Mouse (Mus musculus) small intestine, adult 2 months (tissue): ENCODE measurements around the gene Olfr1076. TPM values are rescaled to one million over a fixed set of nuclear protein-coding genes. Genes with fewer than 3 reads are reported as not detected.
"Not testable (repeated sequence)": the region's sequence is repeated elsewhere in the genome, so short reads cannot be mapped to it uniquely, and the experiment has no call there.

Source experiments
- H3K27ac ChIP-seq: fragments of 200-500 bp; 2 replicates; pipeline ENCODE4 v1.5.1; 2012; ENCODE audit warnings: low read depth, low read length, control low read depth, inconsistent platforms; ENCODE audit not compliant: insufficient read depth
- H3K27me3 ChIP-seq: fragments of 200-500 bp; 2 replicates; pipeline ENCODE4 v1.6.1; 2012; ENCODE audit warnings: mild to moderate bottlenecking, moderate library complexity, low read length, inconsistent platforms; ENCODE audit not compliant: control insufficient read depth, insufficient read depth
- H3K36me3 ChIP-seq: fragments of 200-500 bp; 2 replicates; pipeline ENCODE4 v1.6.1; 2012; ENCODE audit warnings: mild to moderate bottlenecking, low read length, control low read depth, inconsistent platforms; ENCODE audit not compliant: control insufficient read depth, insufficient read depth
- H3K4me1 ChIP-seq: fragments of 200-500 bp; 2 replicates; pipeline ENCODE4 v1.6.1; 2012; ENCODE audit warnings: low read length, inconsistent platforms, mixed read lengths; ENCODE audit not compliant: control insufficient read depth, insufficient read depth, insufficient read length
- H3K4me3 ChIP-seq: fragments of 200-500 bp; 2 replicates; pipeline ENCODE4 v1.5.1; 2012; ENCODE audit warnings: low read depth, mild to moderate bottlenecking, control low read depth, inconsistent platforms, low read length, moderate library complexity
- CTCF ChIP-seq: fragments of 200-500 bp; IDR thresholded peaks from 2 replicates; pipeline ENCODE4 v1.5.1; 2012; ENCODE audit warnings: low read depth, mild to moderate bottlenecking, control low read depth, inconsistent platforms, low read length, moderate library complexity, mixed read lengths; ENCODE audit not compliant: insufficient replicate concordance, insufficient read length; ENCODE audit errors: extremely low read depth
- POLR2A ChIP-seq: fragments of 200-500 bp; IDR thresholded peaks from 2 replicates; pipeline ENCODE4 v1.6.1; 2012; ENCODE audit warnings: low read depth, mild to moderate bottlenecking, control low read depth, inconsistent platforms, low read length, moderate library complexity
- WGBS: fragments of 180-500 bp; shearing (Covaris S2); methylation state at CpG from one replicate; pipeline ENCODE4 v1.1.7; 2018; 5-methylcytosine and 5-hydroxymethylcytosine counted together
- polyA plus RNA-seq: library from polyadenylated mRNA; depleted of rRNA; stranded (reverse); fragments of >200 nt; gene quantifications from 2 replicates; pipeline ENCODE4 v1.2.3, GENCODE M21; 2012; rRNA removed

Gene Olfr1076
- polyA plus RNA-seq: not detected in 2 replicates

DNA sequence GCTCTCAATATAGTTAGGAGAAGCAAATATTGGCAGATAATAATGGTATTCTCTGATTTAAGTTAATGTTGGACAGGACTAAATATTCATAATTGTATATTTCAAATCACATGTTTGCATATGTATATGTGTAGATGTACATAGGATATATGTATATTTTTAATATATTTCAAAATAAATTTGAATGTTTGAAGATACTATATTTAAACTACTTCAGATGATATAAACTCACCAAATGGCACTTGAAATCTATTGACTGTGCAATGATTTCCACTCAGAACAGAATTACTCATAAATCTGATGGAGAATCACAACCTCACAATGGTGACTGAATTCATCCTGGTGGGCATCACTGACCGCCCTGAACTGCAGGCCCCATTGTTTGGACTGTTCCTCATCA, at the start of gene Olfr1076:
Gene Olfr1076 (plus strand): TSS at position 301 of the 400 bp plus-strand sequence.
- TF ChIP-seq POLR2A (no peak), CTCF (no peak)
- H3K27ac ChIP-seq: no peak within 1 kb of the TSS
- H3K36me3 ChIP-seq: no peaks in the 10 kb centered on the region
- H3K4me1 ChIP-seq: no peaks in the 10 kb centered on the region
- WGBS: 58% methylated on average over 1 of the region's 1 CpGs
- H3K27me3 ChIP-seq: no peaks in the 10 kb centered on the region
- H3K4me3 ChIP-seq: no peak within 1 kb of the TSS

DNA sequence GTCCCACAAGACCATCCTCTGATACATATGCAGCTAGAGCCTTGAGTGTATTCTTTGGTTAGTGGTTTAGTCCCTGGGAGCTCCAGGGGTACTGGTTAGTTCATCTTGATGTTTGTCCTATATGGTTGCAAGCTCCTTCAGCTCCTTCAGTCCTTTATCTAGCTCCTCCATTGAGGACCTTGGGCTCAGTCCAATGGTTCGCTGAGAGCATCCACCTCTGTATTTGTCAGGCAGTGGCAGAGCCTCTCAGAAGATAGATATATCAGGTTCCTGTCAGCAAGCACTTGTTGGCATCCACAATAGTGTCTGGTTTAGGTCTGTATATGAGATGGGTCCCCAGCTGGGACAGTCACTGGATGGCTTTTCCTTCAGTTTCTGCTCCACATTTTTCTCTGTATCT, 47.8 kb upstream of the Olfr1076 start:
- Histone ChIP-seq H3K4me3 (no peak overlapping the region), H3K27me3 (no peaks in the 10 kb centered on the region), H3K4me1 (no peaks in the 10 kb centered on the region), H3K36me3 (no peaks in the 10 kb centered on the region), H3K27ac (no peak overlapping the region)
- TF ChIP-seq POLR2A (no peak), CTCF (no peak)
- 61% methylated on average over 1 of the region's 1 CpGs for WGBS

DNA sequence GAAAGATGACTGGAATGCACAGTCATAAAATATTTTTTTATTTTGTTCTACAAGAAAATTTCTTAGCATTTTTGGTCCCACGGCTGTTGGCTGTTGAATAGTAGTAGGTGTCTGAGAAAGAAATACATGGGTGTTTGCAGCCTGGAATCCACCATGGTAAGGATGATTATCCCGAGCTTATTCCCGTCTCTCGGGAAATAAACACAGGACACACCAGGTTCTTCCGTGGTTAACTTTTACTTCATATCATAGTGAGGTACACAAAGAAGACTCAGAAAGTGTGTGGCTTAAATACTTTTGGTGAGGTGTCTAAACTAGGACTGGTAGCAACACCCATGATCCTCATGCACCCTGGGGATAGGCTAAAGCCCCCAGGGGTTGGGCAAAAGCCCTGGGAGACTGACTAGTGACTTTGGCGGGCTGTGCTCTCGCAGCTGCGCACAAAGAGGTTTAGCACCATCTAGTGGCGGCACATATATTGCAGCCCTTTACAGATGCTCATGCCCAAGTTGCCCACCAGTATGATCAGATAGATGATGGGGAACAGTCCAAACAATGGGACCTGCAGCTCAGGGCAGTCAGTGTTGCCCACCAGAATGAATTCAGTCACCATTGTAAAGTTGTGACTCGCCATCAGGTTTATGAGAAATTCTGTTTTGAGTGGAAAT, 43.7 kb upstream of the Olfr1076 start:
- 27% methylated on average over 10 of the region's 10 CpGs for WGBS
- no peak for TF ChIP-seq POLR2A
- peak; percentile 47; the same call in 1 of the 2 replicates for TF ChIP-seq CTCF
- H3K36me3 ChIP-seq: no peaks in the 10 kb centered on the region
- H3K27me3 ChIP-seq: no peaks in the 10 kb centered on the region
- H3K4me1 ChIP-seq: no peaks in the 10 kb centered on the region
- no peak overlapping the region for H3K27ac ChIP-seq
- no peak overlapping the region for H3K4me3 ChIP-seq

DNA sequence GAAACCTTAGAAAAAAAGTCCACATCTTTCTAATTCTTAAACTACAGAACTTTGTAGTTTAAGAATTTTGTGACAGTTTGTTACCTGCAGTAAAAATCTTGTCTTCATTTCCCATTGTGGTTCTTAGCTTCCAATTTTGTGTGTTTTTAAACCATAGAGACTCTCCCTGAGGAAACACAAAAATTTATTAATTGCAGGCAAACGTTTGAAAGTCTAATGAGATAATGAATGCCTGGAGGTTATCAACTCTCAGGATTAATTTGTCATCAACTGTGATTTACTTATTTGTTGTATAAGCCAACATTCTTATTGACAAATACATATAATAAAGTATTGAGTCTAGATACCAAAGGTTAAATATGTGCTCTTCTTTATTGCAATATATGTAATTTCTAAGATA, 21.0 kb upstream of the Olfr1076 start, which contains the start of gene Olfr228:
Gene Olfr228 (minus strand): TSS at position 101 of the 400 bp plus-strand sequence.
- WGBS: 21% methylated on average over 1 of the region's 1 CpGs

DNA sequence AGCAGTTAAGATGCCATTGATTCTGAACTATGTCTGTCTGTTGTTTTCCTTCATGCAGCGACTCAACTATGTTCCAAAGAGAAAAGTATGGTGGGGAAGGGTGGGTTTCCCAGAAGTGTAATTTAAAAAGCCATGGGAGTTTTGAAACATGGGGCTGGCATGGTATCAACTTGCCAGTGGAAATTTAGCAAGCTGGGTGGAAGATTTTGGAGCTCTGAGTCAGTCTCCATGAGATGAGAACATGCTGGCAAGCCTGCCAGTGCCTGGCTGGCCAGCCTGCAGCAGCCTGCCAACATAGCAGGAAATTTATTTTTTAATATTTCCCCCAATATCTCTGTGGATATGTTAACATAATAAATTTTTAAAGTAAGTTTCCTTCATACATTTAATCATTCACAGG, 22.7 kb downstream of the Olfr1076 start:
- 58% methylated on average over 1 of the region's 1 CpGs for WGBS
- H3K4me3 ChIP-seq: no peak overlapping the region
- TF ChIP-seq POLR2A (no peak), CTCF (no peak)
- no peak overlapping the region for H3K27ac ChIP-seq
- no peaks in the 10 kb centered on the region for H3K36me3 ChIP-seq
- no peaks in the 10 kb centered on the region for H3K27me3 ChIP-seq
- H3K4me1 ChIP-seq: no peaks in the 10 kb centered on the region

More for the DNA sequence above, 21.0 kb upstream of the Olfr1076 start, which contains the start of gene Olfr228:
- TF ChIP-seq POLR2A: no peak
- TF ChIP-seq CTCF: no peak
- Histone ChIP-seq H3K27me3 (no peaks in the 10 kb centered on the region), H3K36me3 (no peaks in the 10 kb centered on the region), H3K4me1 (no peaks in the 10 kb centered on the region), H3K27ac (no peak within 1 kb of the TSS), H3K4me3 (no peak within 1 kb of the TSS)

DNA sequence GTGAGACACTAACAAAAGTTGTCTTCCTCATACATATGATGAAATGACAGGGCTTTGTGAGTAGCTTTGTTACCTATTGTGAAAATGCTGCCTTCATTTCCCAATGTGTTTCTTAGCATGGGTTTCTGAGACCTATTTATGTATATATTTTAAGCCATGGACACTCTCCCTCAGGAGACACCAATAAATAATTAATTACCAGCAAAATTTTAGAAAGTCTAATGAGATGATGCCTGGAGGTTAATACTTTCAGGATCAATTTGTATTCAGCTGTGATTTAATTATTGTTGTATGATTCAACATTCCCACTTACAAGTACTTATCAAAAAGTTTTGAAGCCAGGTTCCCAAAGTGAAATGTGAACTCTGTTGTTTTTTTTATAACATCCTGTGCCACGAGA, 34.1 kb downstream of the Olfr1076 start, which contains the start of gene Olfr1079:
Gene Olfr1079 (minus strand): TSS at position 101 of the 400 bp plus-strand sequence.
- Histone ChIP-seq H3K27ac (no peak within 1 kb of the TSS), H3K4me3 (no peak within 1 kb of the TSS), H3K36me3 (no peaks in the 10 kb centered on the region), H3K4me1 (no peaks in the 10 kb centered on the region), H3K27me3 (no peaks in the 10 kb centered on the region)
- TF ChIP-seq POLR2A (no peak), CTCF (no peak)
- 59% methylated on average over 1 of the region's 1 CpGs for WGBS

DNA sequence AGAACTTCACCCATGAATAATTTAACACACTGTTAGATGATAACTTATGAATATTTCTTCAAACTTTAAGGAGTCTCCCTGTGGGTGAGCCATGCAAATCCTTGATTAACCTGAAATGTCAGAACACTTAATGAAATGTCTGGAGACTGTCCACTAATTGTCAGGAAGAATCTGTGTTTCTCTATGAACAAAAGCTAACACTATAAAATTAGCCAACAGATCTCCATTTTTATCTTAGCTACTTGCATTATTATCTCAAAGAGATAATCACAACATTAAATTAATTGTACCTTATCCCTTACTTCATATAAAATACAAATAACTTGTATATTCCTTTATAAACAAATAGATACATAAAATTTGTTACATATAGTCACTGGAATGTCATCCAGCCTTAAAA, 49.9 kb downstream of the Olfr1076 start, which contains the start of gene Olfr1080:
Gene Olfr1080 (minus strand): TSS at position 101 of the 400 bp plus-strand sequence.
- H3K27me3 ChIP-seq, H3K36me3 ChIP-seq, H3K4me3 ChIP-seq, H3K4me1 ChIP-seq, H3K27ac ChIP-seq: not testable (repeated sequence)

Other genes starting within 250 kb of the Olfr1076 start
- not detected in 2 replicates for gene Olfr1051, start 229.4 kb upstream of the Olfr1076 start, polyA plus RNA-seq
- not detected in 2 replicates for gene Olfr1052, start 216.0 kb upstream of the Olfr1076 start, polyA plus RNA-seq
- not detected in 2 replicates for gene Olfr1053, start 193.2 kb upstream of the Olfr1076 start, polyA plus RNA-seq
- gene Olfr1054, start 173.0 kb upstream of the Olfr1076 start, polyA plus RNA-seq: not detected in 2 replicates
- not detected in 2 replicates for gene Olfr1055, start 158.2 kb upstream of the Olfr1076 start, polyA plus RNA-seq
- not detected in 2 replicates for gene Olfr1056, start 146.0 kb upstream of the Olfr1076 start, polyA plus RNA-seq
- gene Olfr1057, start 130.1 kb upstream of the Olfr1076 start, polyA plus RNA-seq: not detected in 2 replicates
- not detected in 2 replicates for gene Olfr1058, start 119.9 kb upstream of the Olfr1076 start, polyA plus RNA-seq
- gene Olfr1061, start 94.4 kb upstream of the Olfr1076 start, polyA plus RNA-seq: not detected in 2 replicates
- not detected in 2 replicates for gene Olfr1062, start 81.7 kb upstream of the Olfr1076 start, polyA plus RNA-seq
- gene Olfr1065, start 57.9 kb upstream of the Olfr1076 start, polyA plus RNA-seq: not detected in 2 replicates
- not detected in 2 replicates for gene Olfr1066, start 52.2 kb upstream of the Olfr1076 start, polyA plus RNA-seq
- gene Olfr228, start 21.1 kb upstream of the Olfr1076 start, polyA plus RNA-seq: not detected in 2 replicates
- not detected in 2 replicates for gene Olfr1079, start 34.0 kb downstream of the Olfr1076 start, polyA plus RNA-seq
- gene Olfr1080, start 49.8 kb downstream of the Olfr1076 start, polyA plus RNA-seq: not detected in 2 replicates
- gene Olfr1082, start 90.5 kb downstream of the Olfr1076 start, polyA plus RNA-seq: not detected in 2 replicates
- not detected in 2 replicates for gene Olfr1084, start 131.3 kb downstream of the Olfr1076 start, polyA plus RNA-seq
- not detected in 2 replicates for gene Olfr1085, start 153.6 kb downstream of the Olfr1076 start, polyA plus RNA-seq
- not detected in 2 replicates for gene Olfr1086, start 171.6 kb downstream of the Olfr1076 start, polyA plus RNA-seq
- gene Olfr1087, start 189.9 kb downstream of the Olfr1076 start, polyA plus RNA-seq: not detected in 2 replicates
- gene Olfr1089, start 225.2 kb downstream of the Olfr1076 start, polyA plus RNA-seq: not detected in 2 replicates